Mouse (Mus musculus) B cell, adult 67 days (primary cell): ENCODE data around the gene Vmn1r139. TPM values are rescaled to one million over a fixed set of nuclear protein-coding genes. Genes with fewer than 3 reads are reported as not detected.

Experiments used
- total RNA-seq, 2 experiments: library from RNA; stranded (reverse); gene quantifications; 4 replicates each; pipeline ENCODE4 v1.2.4; 2023

Gene Vmn1r139
- total RNA-seq: not detected

DNA sequence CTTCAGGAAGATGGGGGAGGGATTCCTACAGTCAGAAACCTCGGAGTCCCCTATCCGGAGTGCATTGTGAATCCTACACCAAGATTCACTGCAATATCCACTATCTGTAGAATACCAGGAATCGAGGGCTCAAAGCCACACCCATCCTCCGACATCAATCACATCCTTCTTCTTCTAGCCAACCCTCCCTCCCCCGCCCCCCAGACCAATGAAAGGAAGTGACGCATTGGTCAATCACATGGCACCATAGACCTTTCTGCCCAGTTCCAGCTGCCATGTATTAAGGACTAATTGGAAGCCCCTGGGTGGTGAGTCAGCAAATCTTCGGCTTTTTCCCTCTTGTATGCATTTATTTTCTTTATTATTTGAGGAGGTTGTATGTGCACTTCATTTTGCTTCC lies at the start of gene Vmn1r139:
Gene Vmn1r139 (plus strand): TSS at position 301 of the 400 bp plus-strand sequence.

DNA sequence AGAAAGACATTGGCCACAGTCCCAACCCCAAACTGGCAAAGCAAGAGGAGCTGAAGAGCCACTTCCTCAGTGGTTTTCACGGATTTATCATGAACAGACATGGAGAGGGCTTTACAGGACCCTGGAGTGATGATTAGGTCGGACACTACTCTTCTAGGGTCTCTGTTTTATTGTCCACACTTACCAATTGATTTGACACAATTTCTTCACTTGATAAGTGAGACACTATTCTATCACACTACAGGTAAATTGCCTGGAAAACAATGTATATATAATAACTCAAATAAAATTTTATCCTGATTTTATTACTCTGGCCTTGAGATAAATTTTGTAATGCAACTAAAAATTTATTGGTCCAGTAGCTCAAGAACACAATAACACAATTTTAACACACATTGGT lies 40.1 kb upstream of the Vmn1r139 start, which contains the start of gene Vmn1r138:
Gene Vmn1r138 (minus strand): TSS at position 101 of the 400 bp plus-strand sequence.

DNA sequence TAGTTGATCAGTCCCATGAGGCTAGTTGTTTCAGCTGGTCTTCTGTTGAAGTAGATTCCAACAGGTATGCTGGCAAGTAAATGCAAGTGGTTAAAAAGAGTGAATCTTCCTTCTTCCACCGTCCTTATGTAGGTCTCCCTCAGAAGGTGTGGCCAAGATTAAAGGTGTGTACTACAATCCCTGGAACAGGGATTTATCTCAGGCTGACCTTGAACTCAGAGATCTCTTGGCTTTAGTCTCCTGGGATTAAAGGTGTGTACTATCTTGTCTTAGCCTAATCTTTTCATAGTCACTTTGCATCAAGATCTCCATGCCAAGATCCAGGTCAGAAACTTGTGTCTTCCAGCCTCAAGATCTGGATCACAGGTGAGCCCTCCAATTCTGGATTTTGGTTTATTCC lies 12.7 kb upstream of the Vmn1r139 start, which contains the start of gene Gm6176:
Gene Gm6176 (minus strand): TSS at position 101 of the 400 bp plus-strand sequence.

DNA sequence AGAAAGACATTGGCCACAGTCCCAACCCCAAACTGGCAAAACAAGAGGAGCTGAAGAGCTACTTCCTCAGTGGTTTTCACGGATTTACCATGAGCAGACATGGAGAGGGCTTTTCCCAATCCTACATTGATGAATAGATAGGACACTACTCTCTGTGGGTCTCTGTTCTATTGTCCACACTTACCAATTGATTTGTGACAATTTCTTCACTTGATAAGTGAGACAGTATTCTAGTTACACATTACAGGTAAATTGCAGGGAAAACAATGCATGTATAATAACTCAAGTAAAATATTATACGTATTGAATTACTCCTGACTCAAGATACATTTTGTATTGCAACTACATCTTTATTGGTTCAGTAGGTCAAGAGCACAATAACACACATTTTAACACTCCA lies 49.3 kb downstream of the Vmn1r139 start, which contains the start of gene Gm16451:
Gene Gm16451 (minus strand): TSS at position 101 of the 400 bp plus-strand sequence.

DNA sequence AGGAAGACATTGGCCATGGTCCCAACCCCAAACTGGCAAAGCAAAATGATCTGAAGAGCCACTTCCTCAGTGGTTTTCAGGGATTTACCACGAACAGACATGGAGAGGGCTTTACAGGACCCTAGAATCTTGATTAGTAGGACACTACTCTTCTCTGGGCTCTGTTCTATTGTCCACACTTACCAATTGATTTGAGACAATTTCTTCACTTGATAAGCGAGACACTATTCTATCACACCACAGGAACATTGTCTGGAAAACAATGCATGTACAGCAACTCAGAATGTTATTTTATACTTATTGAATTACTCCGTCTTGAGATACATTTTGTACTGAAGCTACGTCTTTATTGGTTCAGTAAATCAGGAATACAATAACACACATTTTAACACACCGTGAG lies 65.8 kb downstream of the Vmn1r139 start, which contains the start of gene Gm10666:
Gene Gm10666 (minus strand): TSS at position 101 of the 400 bp plus-strand sequence.

Other genes starting within 250 kb of the Vmn1r139 start
- not detected for gene Vmn1r135, start 236.7 kb upstream of the Vmn1r139 start, total RNA-seq
- gene Gm5725, start 224.8 kb upstream of the Vmn1r139 start, total RNA-seq: not detected
- not detected for gene Gm5891, start 147.8 kb upstream of the Vmn1r139 start, total RNA-seq
- not detected for gene Vmn1r137, start 74.5 kb upstream of the Vmn1r139 start, total RNA-seq
- not detected for gene Vmn1r138, start 40.2 kb upstream of the Vmn1r139 start, total RNA-seq
- not detected for gene Gm6176, start 12.8 kb upstream of the Vmn1r139 start, total RNA-seq
- not detected for gene Gm16451, start 49.2 kb downstream of the Vmn1r139 start, total RNA-seq
- gene Gm10666, start 65.7 kb downstream of the Vmn1r139 start, total RNA-seq: not detected
- not detected for gene Vmn1r142, start 95.0 kb downstream of the Vmn1r139 start, total RNA-seq
- gene Vmn1r143, start 120.3 kb downstream of the Vmn1r139 start, total RNA-seq: not detected
- not detected for gene Gm8653, start 132.2 kb downstream of the Vmn1r139 start, total RNA-seq
- gene Gm8453, start 160.4 kb downstream of the Vmn1r139 start, total RNA-seq: not detected